Mouse (Mus musculus) heart, adult 10 weeks (tissue): ENCODE results near the gene Zfp882. TPM values are rescaled to one million over a fixed set of nuclear protein-coding genes. Genes with fewer than 3 reads are reported as not detected.

Experiments used
- polyA plus RNA-seq: library from polyadenylated mRNA; stranded (reverse); fragments of 350-450 nt; fragmentation: Illumina TruSeq; extraction: RNeasy Lipid Tissue Mini Kit (QIAGEN cat#74804); gene quantifications from one replicate; pipeline ENCODE4 v1.2.3, GENCODE M21; 2014; ENCODE audit warnings: low read depth, low replicate concordance

Gene Zfp882
- polyA plus RNA-seq: 2.6 TPM

GRCm38 (mm10) chr8:71908309-71909261 lies at the start of gene Zfp882, which contains the start of gene Zfp617:
TSS of gene Zfp882 (plus strand) at chr8:71908608.
TSS of gene Zfp617 (plus strand) at chr8:71908635.

DNA sequence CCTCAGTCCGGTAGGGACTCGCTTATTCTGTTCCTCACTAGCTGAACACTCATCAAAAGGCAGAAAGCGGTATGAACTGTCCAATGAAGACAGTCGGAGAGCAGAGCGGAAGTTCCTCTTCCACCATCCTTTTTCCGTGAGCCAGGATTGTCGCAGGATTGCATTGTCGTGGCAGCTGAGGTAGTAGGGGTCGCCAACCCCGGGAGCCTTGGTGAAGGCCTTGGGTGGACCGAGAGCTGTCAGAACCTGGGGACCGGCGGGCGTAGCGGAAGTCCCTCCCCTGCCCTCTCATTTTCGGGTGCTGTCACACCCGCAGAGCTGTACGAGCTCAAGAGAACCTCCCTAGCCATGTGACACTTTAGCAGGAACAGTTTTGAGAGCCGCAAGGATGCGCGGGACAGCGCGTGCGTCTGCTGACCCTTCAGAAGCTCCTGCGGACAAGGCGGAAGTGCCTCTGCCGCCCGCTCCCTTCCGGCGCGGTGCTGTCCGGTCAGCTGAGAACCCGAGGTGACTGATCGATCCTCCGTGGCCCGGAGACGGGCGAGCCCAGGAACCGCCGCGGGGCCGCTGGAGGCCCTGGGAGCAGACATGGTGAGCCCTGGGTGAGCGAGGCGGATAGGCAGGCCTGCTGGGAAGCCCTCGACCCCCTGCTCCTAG lies 26.7 kb upstream of the Zfp882 start, which contains the start of gene Zfp709:
TSS of gene Zfp709 (plus strand) at position 402 of the 657 bp plus-strand sequence.

DNA sequence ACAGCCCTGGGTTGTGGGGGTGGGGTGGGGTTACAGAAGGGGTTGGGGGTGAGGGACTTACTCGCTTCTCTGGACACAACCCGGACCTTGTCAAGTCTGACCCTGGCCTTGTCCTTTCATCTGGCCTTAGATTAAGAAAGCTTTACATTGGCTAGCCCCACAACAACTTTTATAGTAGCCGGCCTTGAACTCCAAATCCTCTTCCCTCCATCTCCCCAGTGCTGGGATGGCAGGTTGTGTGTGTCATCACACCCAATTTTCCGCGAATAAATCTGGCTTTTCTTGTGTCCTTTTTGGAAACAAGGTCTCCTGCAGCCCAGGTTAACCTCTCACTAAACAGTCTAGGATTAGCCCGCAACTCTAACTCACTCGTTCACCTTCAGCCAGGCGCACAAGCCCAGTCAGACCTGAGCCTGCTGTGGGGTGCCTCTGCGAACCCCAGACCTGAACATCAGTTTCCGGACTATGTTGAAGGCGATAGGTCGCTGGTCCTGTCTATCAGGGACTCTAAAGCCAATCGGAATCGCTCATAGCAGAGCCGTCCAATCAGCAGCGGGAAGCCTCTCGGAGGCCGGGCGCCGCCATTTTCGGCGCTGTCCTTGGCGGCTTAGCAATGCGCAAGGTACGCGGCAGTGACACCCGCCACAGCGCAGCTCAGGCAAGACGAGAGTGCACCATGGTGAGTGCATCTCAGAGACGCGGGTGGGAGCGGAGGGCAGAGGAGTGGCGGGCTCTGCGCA lies 42.2 kb downstream of the Zfp882 start, which contains the start of gene Zfp961:
TSS of gene Zfp961 (plus strand) at position 557 of the 740 bp plus-strand sequence.

Other genes starting within 250 kb of the Zfp882 start
- gene Unc13a, start 236.9 kb upstream of the Zfp882 start, polyA plus RNA-seq: 0.81 TPM
- gene Jak3, start 232.3 kb upstream of the Zfp882 start, polyA plus RNA-seq: 12.1 TPM
- gene Insl3, start 219.4 kb upstream of the Zfp882 start, polyA plus RNA-seq: 1.6 TPM
- gene B3gnt3, start 206.8 kb upstream of the Zfp882 start, polyA plus RNA-seq: 6.6 TPM
- 0.99 TPM for gene Fcho1, start 182.9 kb upstream of the Zfp882 start, polyA plus RNA-seq
- 2.9 TPM for gene Zfp709, start 26.6 kb upstream of the Zfp882 start, polyA plus RNA-seq
- 26.2 TPM for gene Zfp617, start within 50 bp of the Zfp882 start, polyA plus RNA-seq
- 8.5 TPM for gene Zfp961, start 42.4 kb downstream of the Zfp882 start, polyA plus RNA-seq
- gene Cyp4f18, start 101.0 kb downstream of the Zfp882 start, polyA plus RNA-seq: 0.34 TPM
- not detected for gene Olfr372, start 132.6 kb downstream of the Zfp882 start, polyA plus RNA-seq
- gene Olfr373, start 174.6 kb downstream of the Zfp882 start, polyA plus RNA-seq: not detected
- gene Olfr374, start 198.4 kb downstream of the Zfp882 start, polyA plus RNA-seq: not detected
- 104 TPM for gene Tpm4, start 226.4 kb downstream of the Zfp882 start, polyA plus RNA-seq